Mouse (Mus musculus) G1E (cell line): Measurements from ENCODE around the gene Csnk1e. TPM values are rescaled to one million over a fixed set of nuclear protein-coding genes. Genes with fewer than 3 reads are reported as not detected.

Experiments used
- ATAC-seq: 2 replicates; pipeline ENCODE4 v1.8.0; 2016; ENCODE audit warnings: mild to moderate bottlenecking; ENCODE audit not compliant: insufficient number of reproducible peaks, poor library complexity, low FRiP score, severe bottlenecking; ENCODE audit errors: extremely low read depth
- DNase-seq: peaks from one replicate; pipeline ENCODE4 v3.0.0; 2012; ENCODE audit warnings: low spot score
- H3K27me3 ChIP-seq: 2 replicates; pipeline ENCODE4 v1.6.1; 2012; ENCODE audit warnings: mild to moderate bottlenecking, low read length, inconsistent platforms; ENCODE audit not compliant: insufficient read depth
- H3K36me3 ChIP-seq: replicated peaks from 2 replicates; pipeline ENCODE3; 2012; ENCODE audit warnings: mild to moderate bottlenecking, inconsistent platforms
- H3K4me1 ChIP-seq: 2 replicates; pipeline ENCODE4 v1.6.1; 2012; ENCODE audit warnings: low read depth, low read length, inconsistent platforms, mixed read lengths; ENCODE audit not compliant: insufficient read depth
- H3K4me3 ChIP-seq: 2 replicates; pipeline ENCODE4 v1.5.1; 2012; ENCODE audit warnings: low read depth, mild to moderate bottlenecking, inconsistent platforms, low read length, moderate library complexity, mixed read lengths
- H3K9me3 ChIP-seq: replicated peaks from 2 replicates; pipeline ENCODE4 v1.6.1; 2012; ENCODE audit warnings: inconsistent platforms
- CTCF ChIP-seq: IDR thresholded peaks from 2 replicates; pipeline ENCODE4 v1.5.1; 2012; ENCODE audit warnings: low read depth, low read length, inconsistent platforms, mixed read lengths
- GATA1 ChIP-seq: IDR thresholded peaks from 2 replicates; pipeline ENCODE4 v1.6.1; 2012; ENCODE audit warnings: borderline replicate concordance, low read length, inconsistent platforms, mixed read lengths
- GATA2 ChIP-seq: IDR thresholded peaks from 2 replicates; pipeline ENCODE4 v1.6.1; 2012; ENCODE audit warnings: low read depth, low read length, inconsistent platforms, borderline replicate concordance
- POLR2AphosphoS5 ChIP-seq: IDR thresholded peaks from 2 replicates; pipeline ENCODE4 v1.6.1; 2012; ENCODE audit warnings: low read depth, low read length, inconsistent platforms; ENCODE audit not compliant: insufficient replicate concordance
- TAL1 ChIP-seq: conservative IDR thresholded peaks from 2 replicates; pipeline ENCODE4 v1.6.1; 2012; ENCODE audit warnings: low read depth, low read length, inconsistent platforms, mixed read lengths
- polyA plus RNA-seq: library from polyadenylated mRNA; stranded (reverse); fragments of >175 nt; gene quantifications from 2 replicates; pipeline ENCODE4 v1.2.3, GENCODE M21; 2012
- total RNA-seq, 2 experiments: library from RNA; stranded (forward) in 1 of 2; stranded (reverse) in 1 of 2; fragments of 200-1000 nt in 1 of 2; fragments of >200 nt in 1 of 2; fragmentation: Nextera tagmentation in 1 of 2; gene quantifications; 2 replicates each; pipeline ENCODE4 v1.2.3; 2014 to 2017

Csnk1e gene
- total and polyA plus RNA-seq, 3 experiments: 0.44 TPM; not detected in 2

DNA sequence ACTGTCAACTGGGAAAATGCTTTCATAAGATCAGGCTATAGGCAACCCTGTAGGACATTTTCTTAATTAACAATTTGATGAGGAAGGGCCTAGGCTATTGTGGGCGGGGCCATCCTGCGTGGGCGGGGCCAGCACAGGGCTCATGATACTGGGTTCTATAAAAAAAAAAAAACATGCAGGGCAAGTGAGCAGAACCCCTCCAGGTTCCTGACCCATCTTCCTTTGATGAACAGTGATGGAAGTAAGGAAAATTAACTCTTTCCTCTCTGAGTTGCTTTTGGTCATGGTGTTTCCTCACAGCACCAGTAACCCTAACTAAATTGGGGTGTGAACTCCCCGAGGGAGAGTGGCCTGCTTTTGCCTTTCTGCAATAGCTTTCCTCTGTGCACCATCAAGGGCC is 26.8 kb downstream of the Csnk1e start:
- peaks cover 19% of the 10 kb centered on the region; the same call in 1 of the 2 replicates for H3K27me3 ChIP-seq
- no peak for DNase-seq
- ATAC-seq: no peak
- TF ChIP-seq TAL1: no peak
- no peak for TF ChIP-seq POLR2AphosphoS5
- TF ChIP-seq GATA2: no peak
- TF ChIP-seq CTCF: no peak
- TF ChIP-seq GATA1: no peak
- H3K36me3 ChIP-seq: no peaks in the 10 kb centered on the region
- no peak overlapping the region for H3K4me3 ChIP-seq
- H3K4me1 ChIP-seq: no peaks in the 10 kb centered on the region
- H3K9me3 ChIP-seq: no peaks in the 10 kb centered on the region

DNA sequence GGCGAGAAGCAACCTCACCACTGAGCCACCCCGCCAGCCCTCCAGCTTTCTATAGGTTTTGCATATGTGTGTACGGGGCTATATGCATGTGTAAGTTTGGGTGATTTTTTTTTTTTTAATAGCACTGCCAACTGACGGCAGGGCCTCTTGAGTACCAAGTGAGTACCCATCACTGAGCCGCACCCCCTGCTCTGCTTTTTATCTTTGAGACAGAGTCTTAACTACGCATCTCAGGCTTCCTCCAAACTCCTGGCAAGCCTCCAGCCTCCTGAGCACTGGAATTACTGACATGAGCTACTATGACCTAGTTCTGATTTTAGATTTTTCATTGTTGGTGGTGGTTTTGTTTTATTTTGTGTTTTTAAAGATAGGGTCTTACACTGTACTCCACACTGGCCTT is 27.9 kb downstream of the Csnk1e start:
- Histone ChIP-seq H3K4me1 (no peaks in the 10 kb centered on the region), H3K9me3 (no peaks in the 10 kb centered on the region), H3K36me3 (no peaks in the 10 kb centered on the region), H3K27me3 (peaks cover 19% of the 10 kb centered on the region; the same call in 1 of the 2 replicates), H3K4me3 (no peak overlapping the region)
- no peak for TF ChIP-seq GATA1
- ATAC-seq (no peak), DNase-seq (no peak)

- Histone ChIP-seq H3K36me3 (no peaks in the 10 kb centered on the region), H3K9me3 (no peaks in the 10 kb centered on the region), H3K4me3 (no peak overlapping the region), H3K4me1 (no peaks in the 10 kb centered on the region), H3K27me3 (peaks cover 20% of the 10 kb centered on the region; the same call in 1 of the 2 replicates)
- DNase-seq (no peak), ATAC-seq (no peak)
- TF ChIP-seq POLR2AphosphoS5: no peak
- no peak for TF ChIP-seq CTCF
- TF ChIP-seq GATA2: no peak
These were observed 29.9 kb downstream of the Csnk1e start for GRCm38 (mm10) chr15:79425516-79425915.

DNA sequence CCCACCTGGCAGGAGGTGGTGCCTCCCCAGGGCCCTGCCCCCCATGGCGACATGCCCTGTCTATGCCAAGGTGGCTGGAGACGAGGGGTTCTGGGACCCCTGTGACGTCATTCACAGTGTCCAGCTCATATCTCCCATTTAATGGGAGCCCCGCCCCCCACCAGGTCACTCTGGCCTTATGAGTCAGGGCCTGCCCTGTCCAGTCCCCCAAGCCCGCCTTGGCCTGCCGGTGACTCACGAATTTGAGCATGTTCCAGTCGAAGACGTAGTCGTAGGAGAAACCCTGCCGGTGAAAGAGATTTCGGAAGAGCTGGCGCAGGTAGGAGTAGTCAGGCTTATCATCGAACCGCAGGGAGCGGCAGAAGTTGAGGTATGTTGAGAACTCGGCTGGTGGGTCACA is 30.8 kb downstream of the Csnk1e start:
- Histone ChIP-seq H3K4me3 (no peak overlapping the region), H3K27me3 (peaks cover 26% of the 10 kb centered on the region), H3K9me3 (no peaks in the 10 kb centered on the region), H3K4me1 (no peaks in the 10 kb centered on the region), H3K36me3 (no peaks in the 10 kb centered on the region)
- no peak for DNase-seq
- TF ChIP-seq TAL1: no peak
- no peak for TF ChIP-seq GATA2
- ATAC-seq: no peak

DNA sequence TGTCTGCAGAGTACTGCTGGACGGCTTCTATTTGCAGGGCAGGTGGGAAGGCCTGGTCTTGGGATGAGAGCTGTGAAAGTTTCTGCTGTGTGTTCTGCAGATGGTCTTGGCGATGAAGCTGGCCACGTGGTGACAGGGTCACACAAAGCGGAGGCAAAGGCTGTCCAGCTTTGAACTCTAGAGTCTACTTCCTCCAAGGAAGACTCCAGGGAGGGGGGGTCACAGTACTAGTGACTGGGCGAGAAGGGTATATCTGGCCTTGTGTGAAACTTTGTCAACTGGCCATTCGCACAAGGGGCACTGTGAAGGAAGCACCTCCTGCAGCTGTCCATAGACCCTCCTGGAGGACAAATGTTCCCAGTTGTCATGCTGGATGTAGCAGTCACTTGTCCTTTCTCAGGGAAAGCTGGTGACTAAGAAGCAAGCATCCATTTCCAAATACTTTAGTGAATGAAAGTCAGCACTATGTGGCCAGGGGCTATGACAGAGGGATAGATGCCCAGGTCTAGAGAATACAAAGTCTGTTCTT is 32.6 kb downstream of the Csnk1e start:
- no peak for TF ChIP-seq GATA1
- TF ChIP-seq POLR2AphosphoS5: no peak
- no peak for TF ChIP-seq TAL1
- TF ChIP-seq GATA2: no peak
- TF ChIP-seq CTCF: no peak
- Histone ChIP-seq H3K27me3 (peaks cover 29% of the 10 kb centered on the region), H3K9me3 (no peaks in the 10 kb centered on the region), H3K4me3 (no peak overlapping the region), H3K36me3 (no peaks in the 10 kb centered on the region), H3K4me1 (no peaks in the 10 kb centered on the region)
- no peak for ATAC-seq
- no peak for DNase-seq

- H3K27me3 ChIP-seq: peaks cover 18% of the 10 kb centered on the region
- H3K9me3 ChIP-seq: no peaks in the 10 kb centered on the region
- ATAC-seq (no peak), DNase-seq (no peak)
- no peaks in the 10 kb centered on the region for H3K36me3 ChIP-seq
- TF ChIP-seq TAL1 (no peak), GATA1 (no peak), CTCF (no peak), POLR2AphosphoS5 (no peak), GATA2 (no peak)
- H3K4me1 ChIP-seq: peaks cover 9% of the 10 kb centered on the region
- no peak overlapping the region for H3K4me3 ChIP-seq
These were observed 36.7 kb downstream of the Csnk1e start for GRCm38 (mm10) chr15:79418677-79419076.

- H3K4me3 ChIP-seq: no peak overlapping the region
- TF ChIP-seq TAL1 (no peak), CTCF (no peak), POLR2AphosphoS5 (no peak), GATA1 (no peak), GATA2 (no peak)
- H3K27me3 ChIP-seq: peaks cover 18% of the 10 kb centered on the region
- H3K9me3 ChIP-seq: no peaks in the 10 kb centered on the region
- DNase-seq (no peak), ATAC-seq (no peak)
- H3K4me1 ChIP-seq: peaks cover 12% of the 10 kb centered on the region
- H3K36me3 ChIP-seq: no peaks in the 10 kb centered on the region
These were observed 37.1 kb downstream of the Csnk1e start for GRCm38 (mm10) chr15:79418265-79418664.
